Mouse (Mus musculus): ENCODE measurements around the gene Cryba2.

DNA sequence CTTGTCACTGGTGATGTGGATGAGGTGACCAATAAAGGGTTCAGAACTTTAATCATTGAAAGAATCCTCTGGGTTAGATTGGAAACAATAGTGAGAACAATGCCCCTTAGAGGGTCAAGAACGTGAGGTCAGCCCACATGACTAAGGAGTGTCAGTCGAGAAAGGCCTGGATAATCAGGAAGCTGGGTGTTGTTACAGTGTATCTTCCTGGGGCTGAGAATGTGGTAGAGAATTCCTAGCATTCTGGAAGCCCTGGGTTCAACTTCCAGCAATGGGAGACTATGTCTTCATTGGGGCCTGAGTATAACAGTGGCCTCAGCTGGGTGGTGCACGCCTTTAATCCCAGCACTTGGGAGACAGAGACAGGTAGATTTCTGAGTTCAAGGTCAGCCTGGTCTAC, 15.7 kb downstream of the Cryba2 start:
- TF ChIP-seq CTCF (IDR thresholded peaks at IDR 0.05; ENCODE audit: low read depth) (no peak), EP300 (IDR thresholded peaks at IDR 0.05; ENCODE audit: low read depth) (no peak)
